Comparison of ENCODE assay signal across 7 mouse cellular contexts in the genomic region with DNA sequence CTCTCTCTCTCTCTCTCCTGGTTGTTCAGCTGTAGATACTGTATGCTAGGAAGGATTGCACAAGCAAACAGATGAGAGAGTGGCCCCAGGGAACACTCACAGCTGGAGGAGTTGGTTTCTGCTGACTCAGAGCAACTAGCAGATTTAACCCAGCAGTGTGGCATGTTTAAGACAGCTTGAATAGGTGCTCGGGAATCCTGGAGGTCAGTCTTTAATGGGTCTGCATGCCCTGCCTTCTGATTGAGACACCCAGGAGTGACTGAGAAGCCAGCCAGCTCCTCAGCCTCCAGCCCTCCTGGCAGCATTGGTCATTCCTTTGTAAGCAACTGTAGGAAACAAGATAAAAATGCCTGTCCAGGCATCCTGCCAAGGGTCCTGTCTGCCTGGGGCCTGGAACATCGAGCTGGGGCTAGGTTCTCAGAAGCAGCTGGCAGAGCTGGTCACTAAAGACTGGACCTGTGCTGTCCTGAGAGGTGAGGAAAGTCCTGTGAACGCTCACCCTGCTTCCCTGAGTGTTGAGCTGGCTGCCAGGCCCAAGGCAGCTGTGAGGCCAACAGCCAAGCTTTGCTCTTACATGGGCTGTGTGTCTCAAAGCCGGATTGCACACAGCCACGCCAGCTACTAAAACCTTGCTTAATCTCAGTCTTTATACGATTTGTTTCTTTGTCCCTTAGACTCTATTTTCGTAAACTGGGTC. TPM values are rescaled to one million over a fixed set of nuclear protein-coding genes. Genes with fewer than 3 reads are reported as not detected.
DNase-seq lines count a peak whose midpoint lies in the region; ATAC-seq lines count a peak whose summit lies in the region.

No protein-coding gene starts in this region.

- H3K4me1 ChIP-seq in midbrain, embryonic 14.5 days (ENCODE audit: control insufficient read depth, insufficient read depth, low read length), result no peaks in the 10 kb centered on the region
- H3K4me1 ChIP-seq in midbrain, embryonic 15.5 days, result no peaks in the 10 kb centered on the region
- 0 out of 2 replicates have a peak, but pooled peaks cover 5% of the 10 kb centered on the region for H3K4me1 ChIP-seq in kidney, embryonic 15.5 days

- no peak overlapping the region for H3K4me2 ChIP-seq in midbrain, embryonic 14.5 days (ENCODE audit: low read length)
- no peak overlapping the region for H3K4me2 ChIP-seq in midbrain, embryonic 15.5 days
- no peak overlapping the region for H3K4me2 ChIP-seq in kidney, embryonic 15.5 days

- H3K27ac ChIP-seq in midbrain, embryonic 14.5 days (replicated peaks; ENCODE audit: low read depth, low read length), result no peak overlapping the region
- H3K27ac ChIP-seq in midbrain, embryonic 15.5 days, result no peak overlapping the region
- peak overlapping the region; percentile 56 for H3K27ac ChIP-seq in kidney, embryonic 15.5 days

- WGBS in midbrain, embryonic 14.5 days, result 76% methylated on average over 7 of the region's 7 CpGs
- WGBS in midbrain, embryonic 15.5 days, result 59% methylated on average over 7 of the region's 7 CpGs
- WGBS in kidney, embryonic 15.5 days, result 66% methylated on average over 7 of the region's 7 CpGs

- no peak overlapping the region for H3K9ac ChIP-seq in midbrain, embryonic 14.5 days (replicated peaks; ENCODE audit: low read length)
- H3K9ac ChIP-seq in midbrain, embryonic 15.5 days, result no peak overlapping the region
- no peak overlapping the region for H3K9ac ChIP-seq in kidney, embryonic 15.5 days

- DNase-seq in midbrain, embryonic 14.5 days, result peak; percentile 18
- peak; percentile 12 for DNase-seq in brain, adult 2 months (ENCODE audit: low read depth, low spot score)
- DNase-seq in heart, adult 11 months, result peak; percentile 99
- DNase-seq in ovary, postnatal 10 days (ENCODE audit: low spot score), result peak; percentile 56
- no peak for DNase-seq in spleen, postnatal 36 days (ENCODE audit: low spot score in 2 of 2)

- H3K9me3 ChIP-seq in midbrain, embryonic 14.5 days (ENCODE audit: control insufficient read depth, low read length), result no peaks in the 10 kb centered on the region
- no peaks in the 10 kb centered on the region for H3K9me3 ChIP-seq in midbrain, embryonic 15.5 days
- no peaks in the 10 kb centered on the region for H3K9me3 ChIP-seq in kidney, embryonic 15.5 days (replicated peaks)

- no peaks in the 10 kb centered on the region for H3K27me3 ChIP-seq in midbrain, embryonic 14.5 days (ENCODE audit: control insufficient read depth, insufficient read depth, low read length)
- H3K27me3 ChIP-seq in midbrain, embryonic 15.5 days (replicated peaks), result no peaks in the 10 kb centered on the region
- no peaks in the 10 kb centered on the region for H3K27me3 ChIP-seq in kidney, embryonic 15.5 days

- H3K36me3 ChIP-seq in midbrain, embryonic 14.5 days (ENCODE audit: control insufficient read depth, insufficient read depth, low read length), result no peaks in the 10 kb centered on the region
- H3K36me3 ChIP-seq in midbrain, embryonic 15.5 days (replicated peaks), result no peaks in the 10 kb centered on the region
- H3K36me3 ChIP-seq in kidney, embryonic 15.5 days, result peaks cover 42% of the 10 kb centered on the region

- ATAC-seq in midbrain, embryonic 14.5 days (ENCODE audit: low FRiP score, low TSS enrichment), result no peak
- no peak for ATAC-seq in midbrain, embryonic 15.5 days (replicated peaks)
- no peak; the same call in 1 of the 2 replicates for ATAC-seq in kidney, embryonic 15.5 days (replicated peaks; ENCODE audit: low FRiP score)

- no peak overlapping the region for H3K4me3 ChIP-seq in midbrain, embryonic 14.5 days (replicated peaks; ENCODE audit: low read depth, low read length)
- H3K4me3 ChIP-seq in midbrain, embryonic 15.5 days, result no peak overlapping the region
- H3K4me3 ChIP-seq in kidney, embryonic 15.5 days (replicated peaks), result no peak overlapping the region

RNA-seq across cellular contexts. Expression of a gene that starts 31.4 kb away (rescaled TPM):
- polyA plus RNA-seq in midbrain, embryonic 14.5 days (2014; fragmentation: Nextera tagmentation; extraction: Ambion mirVana), result 9.3 and 19.2 TPM in 2 replicates
- polyA plus RNA-seq in midbrain, embryonic 15.5 days (2015; fragmentation: Nextera tagmentation; extraction: Ambion mirVana), result 16.1 TPM in 2 replicates
- 25.9 and 33.4 TPM in 2 replicates for polyA plus RNA-seq in kidney, embryonic 15.5 days (2015; fragmentation: Nextera tagmentation; extraction: Ambion mirVana)

RNA-seq across cellular contexts. Expression of a gene that starts 35.1 kb away (rescaled TPM):
- 0.37 and 0.53 TPM in 2 replicates for polyA plus RNA-seq in midbrain, embryonic 14.5 days (2014; fragmentation: Nextera tagmentation; extraction: Ambion mirVana)
- 0.43 and 0.52 TPM in 2 replicates for polyA plus RNA-seq in midbrain, embryonic 15.5 days (2015; fragmentation: Nextera tagmentation; extraction: Ambion mirVana)
- 0.43 and 0.53 TPM in 2 replicates for polyA plus RNA-seq in kidney, embryonic 15.5 days (2015; fragmentation: Nextera tagmentation; extraction: Ambion mirVana)

Comparison
In these comparisons a context has a peak if more than half of its experiments do, and no peak if none do; other contexts are left out.
1. DNase-seq: peak in midbrain, embryonic 14.5 days (single experiment), brain, adult 2 months (single experiment), heart, adult 11 months (single experiment) and ovary, postnatal 10 days (single experiment); none in spleen, postnatal 36 days (0 of 2).